Mouse (Mus musculus): ENCODE results near the gene Laptm5. TPM values are rescaled to one million over a fixed set of nuclear protein-coding genes. Genes with fewer than 3 reads are reported as not detected.

Laptm5 gene
- polyA plus RNA-seq, 1 experiment from 2014 or later: 34.0 TPM

GRCm38 (mm10) chr4:130882762-130883161 is 30.2 kb upstream of the Laptm5 start:
- no peak overlapping the region for H3K4me2 ChIP-seq (replicated peaks; ENCODE audit: low read depth)
- TF ChIP-seq CTCF (IDR thresholded peaks at IDR 0.05; ENCODE audit: low read depth) (no peak), EP300 (optimal IDR thresholded peaks at IDR 0.05) (no peak)
- no peaks in the 10 kb centered on the region for H3K36me3 ChIP-seq (ENCODE audit: control insufficient read depth, insufficient read depth, low read length)
- H3K4me3 ChIP-seq (ENCODE audit: low read depth, low read length): no peak overlapping the region
- no peak for ATAC-seq (ENCODE audit: low FRiP score, low TSS enrichment)
- no peaks in the 10 kb centered on the region for H3K9me3 ChIP-seq (ENCODE audit: control insufficient read depth, low read length)
- H3K4me1 ChIP-seq (replicated peaks; ENCODE audit: control insufficient read depth, insufficient read depth): no peaks in the 10 kb centered on the region
- no peak overlapping the region for H3K27ac ChIP-seq (replicated peaks)
- no peak overlapping the region for H3K9ac ChIP-seq (ENCODE audit: low read length)
- WGBS: 52% methylated on average over 15 of the region's 15 CpGs
- no peaks in the 10 kb centered on the region for H3K27me3 ChIP-seq (ENCODE audit: control insufficient read depth, insufficient read depth, low read length)
- no peak for DNase-seq (ENCODE audit: low spot score)

GRCm38 (mm10) chr4:130883820-130884533 is 28.9 kb upstream of the Laptm5 start:
- no peak overlapping the region for H3K4me2 ChIP-seq (replicated peaks; ENCODE audit: low read depth)
- no peak overlapping the region for H3K4me3 ChIP-seq (ENCODE audit: low read depth, low read length)
- no peak overlapping the region for H3K27ac ChIP-seq (replicated peaks)
- no peaks in the 10 kb centered on the region for H3K27me3 ChIP-seq (ENCODE audit: control insufficient read depth, insufficient read depth, low read length)
- H3K4me1 ChIP-seq (replicated peaks; ENCODE audit: control insufficient read depth, insufficient read depth): no peaks in the 10 kb centered on the region
- ATAC-seq (ENCODE audit: low FRiP score, low TSS enrichment) (0 out of 2 replicates have a peak, but pooled peaks have one; percentile 45), DNase-seq (ENCODE audit: low spot score) (no peak)
- no peaks in the 10 kb centered on the region for H3K9me3 ChIP-seq (ENCODE audit: control insufficient read depth, low read length)
- H3K36me3 ChIP-seq (ENCODE audit: control insufficient read depth, insufficient read depth, low read length): no peaks in the 10 kb centered on the region
- TF ChIP-seq EP300 (optimal IDR thresholded peaks at IDR 0.05) (no peak), CTCF (IDR thresholded peaks at IDR 0.05; ENCODE audit: low read depth) (no peak)
- WGBS: 28% methylated on average over 13 of the region's 13 CpGs
- no peak overlapping the region for H3K9ac ChIP-seq (ENCODE audit: low read length)

DNA sequence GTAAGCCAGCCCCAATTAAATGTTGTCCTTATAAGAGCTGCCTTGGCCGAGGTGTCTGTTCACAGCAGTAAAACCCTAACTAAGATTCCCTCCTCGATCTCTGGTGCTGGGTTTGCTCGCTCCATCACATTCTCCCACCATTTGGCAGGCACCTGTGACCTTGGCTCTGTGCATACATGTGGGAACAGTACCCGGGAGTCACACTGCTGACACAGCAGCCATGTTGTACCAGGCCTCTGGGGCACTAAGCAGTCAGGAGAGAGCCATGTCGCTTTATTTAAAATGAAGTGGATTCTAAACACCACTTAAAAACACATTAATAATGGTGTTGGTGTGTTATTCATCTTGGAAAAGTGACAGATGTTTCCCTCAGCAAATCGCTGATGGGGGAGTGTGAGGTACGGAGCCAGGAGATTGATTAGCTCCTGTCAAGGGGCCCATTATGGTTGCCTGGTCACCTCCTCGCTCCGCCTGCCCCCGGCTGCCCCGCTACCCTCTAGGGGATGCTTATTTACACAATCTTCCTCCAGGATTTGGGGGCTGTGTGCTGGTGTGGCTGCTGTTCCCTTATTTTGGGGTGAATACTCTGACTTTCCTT is 25.7 kb upstream of the Laptm5 start:
- Histone ChIP-seq H3K4me1 (replicated peaks; ENCODE audit: control insufficient read depth, insufficient read depth) (no peaks in the 10 kb centered on the region), H3K9ac (ENCODE audit: low read length) (no peak overlapping the region), H3K27me3 (ENCODE audit: control insufficient read depth, insufficient read depth, low read length) (no peaks in the 10 kb centered on the region), H3K36me3 (ENCODE audit: control insufficient read depth, insufficient read depth, low read length) (no peaks in the 10 kb centered on the region), H3K4me2 (replicated peaks; ENCODE audit: low read depth) (no peak overlapping the region), H3K4me3 (ENCODE audit: low read depth, low read length) (no peak overlapping the region), H3K27ac (replicated peaks) (no peak overlapping the region), H3K9me3 (ENCODE audit: control insufficient read depth, low read length) (no peaks in the 10 kb centered on the region)
- 35% methylated on average over 11 of the region's 11 CpGs for WGBS
- no peak for DNase-seq (ENCODE audit: low spot score)
- ATAC-seq (ENCODE audit: low FRiP score, low TSS enrichment): no peak
- TF ChIP-seq EP300 (optimal IDR thresholded peaks at IDR 0.05) (no peak), CTCF (IDR thresholded peaks at IDR 0.05; ENCODE audit: low read depth) (no peak)

DNA sequence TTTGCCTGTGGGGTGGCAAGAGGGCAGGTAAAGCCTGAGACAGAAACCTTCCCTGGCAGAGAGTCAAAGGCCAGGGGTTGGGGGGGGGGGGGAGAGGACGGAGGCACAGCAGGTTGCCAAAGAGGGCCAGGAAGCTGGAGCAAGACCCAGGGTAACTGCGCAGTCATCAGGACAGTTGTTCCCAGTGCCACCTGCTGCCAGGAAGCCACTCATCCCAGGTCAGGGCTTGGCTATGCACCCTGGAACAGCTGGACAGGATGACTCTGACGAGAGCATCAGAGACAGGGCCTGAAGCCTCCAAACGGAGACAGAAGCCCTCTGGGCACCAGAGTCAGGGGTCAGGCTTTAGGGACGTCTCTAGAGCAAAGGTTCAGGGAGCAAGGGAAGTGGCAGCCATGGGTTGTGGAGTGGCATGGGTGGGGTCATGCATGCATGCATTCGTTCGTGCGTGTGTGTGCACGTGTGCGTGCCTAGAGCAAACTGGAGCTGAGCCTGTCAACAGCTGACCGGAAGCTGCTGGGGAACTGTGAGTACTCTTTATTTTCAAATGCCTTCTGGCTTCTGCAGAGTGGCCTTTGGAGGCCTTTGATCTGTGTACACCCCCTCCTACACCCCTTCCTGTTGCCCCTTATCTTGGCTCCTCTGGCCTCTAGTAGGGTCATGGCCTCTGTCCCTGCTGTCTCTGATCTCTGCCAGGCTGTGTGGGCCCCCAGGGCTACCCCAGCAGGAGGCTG is 23.0 kb upstream of the Laptm5 start:
- TF ChIP-seq EP300 (optimal IDR thresholded peaks at IDR 0.05) (no peak), CTCF (IDR thresholded peaks at IDR 0.05; ENCODE audit: low read depth) (no peak)

GRCm38 (mm10) chr4:130890511-130890840 is 22.4 kb upstream of the Laptm5 start:
- TF ChIP-seq EP300 (optimal IDR thresholded peaks at IDR 0.05): no peak
- TF ChIP-seq CTCF (IDR thresholded peaks at IDR 0.05; ENCODE audit: low read depth): no peak

More for the DNA sequence above, 23.0 kb upstream of the Laptm5 start:
- no peaks in the 10 kb centered on the region for H3K9me3 ChIP-seq (ENCODE audit: control insufficient read depth, low read length)
- peak; percentile 53; the same call in 1 of the 2 replicates for ATAC-seq (ENCODE audit: low FRiP score, low TSS enrichment)
- DNase-seq (ENCODE audit: low spot score): no peak
- H3K27ac ChIP-seq (replicated peaks): no peak overlapping the region
- H3K4me1 ChIP-seq (replicated peaks; ENCODE audit: control insufficient read depth, insufficient read depth): no peaks in the 10 kb centered on the region
- no peak overlapping the region for H3K4me2 ChIP-seq (replicated peaks; ENCODE audit: low read depth)
- H3K9ac ChIP-seq (ENCODE audit: low read length): no peak overlapping the region
- no peaks in the 10 kb centered on the region for H3K36me3 ChIP-seq (ENCODE audit: control insufficient read depth, insufficient read depth, low read length)
- H3K27me3 ChIP-seq (ENCODE audit: control insufficient read depth, insufficient read depth, low read length): no peaks in the 10 kb centered on the region
- WGBS: 40% methylated on average over 11 of the region's 11 CpGs
- no peak overlapping the region for H3K4me3 ChIP-seq (ENCODE audit: low read depth, low read length)

More at GRCm38 (mm10) chr4:130890511-130890840, 22.4 kb upstream of the Laptm5 start:
- no peak for ATAC-seq (ENCODE audit: low FRiP score, low TSS enrichment)
- no peaks in the 10 kb centered on the region for H3K4me1 ChIP-seq (replicated peaks; ENCODE audit: control insufficient read depth, insufficient read depth)
- H3K4me3 ChIP-seq (ENCODE audit: low read depth, low read length): no peak overlapping the region
- no peaks in the 10 kb centered on the region for H3K36me3 ChIP-seq (ENCODE audit: control insufficient read depth, insufficient read depth, low read length)
- no peak overlapping the region for H3K4me2 ChIP-seq (replicated peaks; ENCODE audit: low read depth)
- no peak for DNase-seq (ENCODE audit: low spot score)
- no peaks in the 10 kb centered on the region for H3K9me3 ChIP-seq (ENCODE audit: control insufficient read depth, low read length)
- H3K27me3 ChIP-seq (ENCODE audit: control insufficient read depth, insufficient read depth, low read length): no peaks in the 10 kb centered on the region
- no peak overlapping the region for H3K27ac ChIP-seq (replicated peaks)
- H3K9ac ChIP-seq (ENCODE audit: low read length): no peak overlapping the region
